Mouse (Mus musculus): ENCODE measurements around the gene Nisch. TPM values are rescaled to one million over a fixed set of nuclear protein-coding genes. Genes with fewer than 3 reads are reported as not detected.

Nisch gene
- total and polyA plus RNA-seq, 3 experiments: 46.3 to 180 (median 85.2) TPM

DNA sequence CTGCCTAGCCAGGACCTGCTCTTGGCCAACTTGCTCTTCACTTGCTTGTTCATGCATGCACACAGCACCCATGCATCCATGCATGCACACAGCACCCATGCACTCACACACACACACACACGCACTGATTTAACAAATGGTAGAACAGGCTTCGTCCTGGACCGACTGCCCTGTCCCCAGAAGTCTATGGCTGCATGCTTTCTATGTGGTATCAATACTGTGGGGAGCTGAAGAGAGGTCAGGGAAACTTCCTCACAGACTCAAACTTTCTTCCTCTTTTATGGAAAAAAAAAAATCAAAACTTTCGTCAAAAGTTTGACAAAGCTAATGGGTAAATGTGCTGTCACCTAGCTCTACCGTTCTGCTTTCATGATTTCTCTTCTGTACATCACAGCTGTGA is 33.2 kb downstream of the Nisch start:
- Histone ChIP-seq H3K9ac (ENCODE audit: insufficient read depth, low read depth) (no peak overlapping the region), H3K36me3 (replicated peaks in 1 of 2; ENCODE audit: control insufficient read depth in 1 of 2, insufficient read depth in 1 of 2, low read length in 1 of 2) (peaks cover 89 to 100% of the 10 kb centered on the region in 2 experiments), H3K4me3 (replicated peaks in 1 of 3; ENCODE audit: low read depth in 2 of 3, low read length in 2 of 3, poor library complexity in 1 of 3) (no peak overlapping the region), H3K27me3 (replicated peaks) (no peaks in the 10 kb centered on the region), H3K4me2 (ENCODE audit: insufficient read depth, low read depth, poor library complexity, severe bottlenecking) (no peak overlapping the region), H3K9me3 (replicated peaks; ENCODE audit: low read length) (no peaks in the 10 kb centered on the region), H3K79me2 (replicated peaks; ENCODE audit: control insufficient read depth, extremely low read depth, insufficient read depth, poor library complexity, severe bottlenecking) (no peaks in the 10 kb centered on the region), H3K4me1 (ENCODE audit: control insufficient read depth in 1 of 2, insufficient read depth in 2 of 2) (no peaks in the 10 kb centered on the region; a peak in 1 of 4 replicates), H3K27ac (ENCODE audit: insufficient read depth, low read depth) (no peak overlapping the region)
- in situ Hi-C loops (cut with MboI; ENCODE audit: low pct_ligation_motif_present, low pct_unique_long_range_greater_than_20kb, low sequenced_read_pairs) (no loop called here), dilution Hi-C loops (cut with MboI; ENCODE audit: extremely low pct_ligation_motif_present, extremely low pct_unique_long_range_greater_than_20kb, low sequenced_read_pairs) (no loop called here)
- TF ChIP-seq ZMIZ1 (IDR thresholded peaks at IDR 0.05; ENCODE audit: low read depth, low read length) (no peak), CHD1 (IDR thresholded peaks at IDR 0.05; ENCODE audit: low read depth, low read length) (no peak), MXI1 (IDR thresholded peaks at IDR 0.05; ENCODE audit: low read depth, low read length) (no peak)
- no peak for DNase-seq (ENCODE audit: extremely low read depth)

DNA sequence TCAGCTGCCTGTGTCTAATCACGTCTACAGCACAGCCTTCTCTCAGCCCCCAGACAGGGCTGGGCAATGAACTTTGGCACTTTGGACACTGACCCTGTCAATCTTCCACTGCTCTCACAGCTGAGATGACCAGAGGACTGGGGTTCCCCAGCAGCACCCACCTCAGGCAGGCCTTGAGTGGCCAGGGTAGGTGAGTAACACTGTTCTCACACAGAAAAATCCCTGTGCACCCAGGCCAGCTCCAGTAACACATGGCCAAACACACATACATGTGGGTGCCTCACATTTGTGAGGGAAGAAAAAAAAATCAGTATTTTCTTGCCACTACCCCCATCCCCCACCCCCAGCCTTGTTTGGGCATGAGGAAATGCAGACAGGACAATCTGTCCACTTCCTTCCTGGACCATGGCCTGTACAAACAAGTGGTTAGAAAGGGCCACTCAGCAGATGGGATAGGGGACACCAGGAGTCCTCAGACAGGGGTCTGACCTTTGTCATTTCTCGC is 33.9 kb downstream of the Nisch start:
- dilution Hi-C loops (cut with MboI; ENCODE audit: extremely low pct_ligation_motif_present, extremely low pct_unique_long_range_greater_than_20kb, low sequenced_read_pairs) (no loop called here), in situ Hi-C loops (cut with MboI; ENCODE audit: low pct_ligation_motif_present, low pct_unique_long_range_greater_than_20kb, low sequenced_read_pairs) (no loop called here)
- Histone ChIP-seq H3K27ac (ENCODE audit: insufficient read depth, low read depth) (no peak overlapping the region), H3K4me3 (replicated peaks in 1 of 3; ENCODE audit: low read depth in 2 of 3, low read length in 2 of 3, poor library complexity in 1 of 3) (no peak overlapping the region), H3K36me3 (replicated peaks in 1 of 2; ENCODE audit: control insufficient read depth in 1 of 2, insufficient read depth in 1 of 2, low read length in 1 of 2) (peaks cover 83 to 98% of the 10 kb centered on the region in 2 experiments), H3K9ac (ENCODE audit: insufficient read depth, low read depth) (no peak overlapping the region), H3K4me2 (ENCODE audit: insufficient read depth, low read depth, poor library complexity, severe bottlenecking) (no peak overlapping the region), H3K79me2 (replicated peaks; ENCODE audit: control insufficient read depth, extremely low read depth, insufficient read depth, poor library complexity, severe bottlenecking) (no peaks in the 10 kb centered on the region), H3K9me3 (replicated peaks; ENCODE audit: low read length) (no peaks in the 10 kb centered on the region), H3K4me1 (ENCODE audit: control insufficient read depth in 1 of 2, insufficient read depth in 2 of 2) (no peaks in the 10 kb centered on the region; a peak in 1 of 4 replicates), H3K27me3 (replicated peaks) (no peaks in the 10 kb centered on the region)
- TF ChIP-seq NRF1 (IDR thresholded peaks at IDR 0.05; ENCODE audit: low read depth, low read length) (no peak), POLR2A (IDR thresholded peaks at IDR 0.05; ENCODE audit: low read depth, low read length) (no peak), EP300 (IDR thresholded peaks at IDR 0.05; ENCODE audit: low read length) (no peak), NELFE (IDR thresholded peaks at IDR 0.05; ENCODE audit: low read depth, low read length) (no peak), BHLHE40 (IDR thresholded peaks at IDR 0.05; ENCODE audit: low read depth, low read length) (no peak), CHD1 (IDR thresholded peaks at IDR 0.05; ENCODE audit: low read depth, low read length) (no peak), MYC (IDR thresholded peaks at IDR 0.05; ENCODE audit: low read depth, low read length) (no peak), MXI1 (IDR thresholded peaks at IDR 0.05; ENCODE audit: low read depth, low read length) (no peak), UBTF (IDR thresholded peaks at IDR 0.05; ENCODE audit: low read depth, low read length) (no peak), POLR2AphosphoS2 (IDR thresholded peaks at IDR 0.05; ENCODE audit: low read depth, low read length) (no peak), PAX5 (IDR thresholded peaks at IDR 0.05; ENCODE audit: low read length) (no peak), ELF1 (IDR thresholded peaks at IDR 0.05; ENCODE audit: low read depth, low read length) (no peak), ZKSCAN1 (IDR thresholded peaks at IDR 0.05; ENCODE audit: borderline replicate concordance, low read depth, low read length) (no peak), HCFC1 (IDR thresholded peaks at IDR 0.05; ENCODE audit: low read depth, low read length) (no peak), RAD21 (IDR thresholded peaks at IDR 0.05; ENCODE audit: low read depth, low read length) (no peak), ETS1 (conservative IDR thresholded peaks at IDR 0.05; ENCODE audit: low read depth, low read length) (no peak), MAFK (IDR thresholded peaks at IDR 0.05; ENCODE audit: insufficient replicate concordance, low read length) (no peak), MEF2A (IDR thresholded peaks at IDR 0.05; ENCODE audit: borderline replicate concordance, low read depth, low read length) (no peak)
- DNase-seq (ENCODE audit: extremely low read depth): no peak
